Comparison of ENCODE assay signal across 21 mouse cellular contexts in genomic region chr9:84096484-84097015, GRCm38 (mm10).
"Had no signal": no experiment of that assay in that cellular context is flagged by ENCODE, and none has a peak within 500 bp of the region (broad histone marks: within the 10 kb centered on the region; RNA-seq: fewer than 3 reads in every experiment).

No protein-coding gene starts in this region.

- H3K36me3 ChIP-seq: limb, embryonic 10.5 days; limb, embryonic 13.5 days; liver, embryonic 12.5 days; liver, embryonic 15.5 days; lung, embryonic 15.5 days; midbrain, embryonic 10.5 days had no signal

- H3K9ac ChIP-seq: limb, embryonic 13.5 days; liver, embryonic 12.5 days; liver, embryonic 15.5 days; lung, embryonic 15.5 days had no signal

- H3K4me3 ChIP-seq: layer of hippocampus, adult 2 months; limb, embryonic 10.5 days; limb, embryonic 13.5 days; liver, embryonic 12.5 days; liver, embryonic 15.5 days; lung, embryonic 15.5 days; megakaryocyte, embryonic 14.5 days; midbrain, embryonic 10.5 days had no signal

- H3K9me3 ChIP-seq: limb, embryonic 10.5 days; limb, embryonic 13.5 days; liver, embryonic 12.5 days; liver, embryonic 15.5 days; lung, embryonic 15.5 days; megakaryocyte, embryonic 14.5 days; midbrain, embryonic 10.5 days had no signal

- H3K4me2 ChIP-seq: limb, embryonic 13.5 days; liver, embryonic 12.5 days; liver, embryonic 15.5 days; lung, embryonic 15.5 days had no signal

- H3K27ac ChIP-seq: layer of hippocampus, adult 2 months; limb, embryonic 10.5 days; limb, embryonic 13.5 days; liver, embryonic 12.5 days; liver, embryonic 15.5 days; lung, embryonic 15.5 days; midbrain, embryonic 10.5 days; stomach, postnatal 0 days had no signal

- DNase-seq: kidney, adult 11 months; layer of hippocampus, adult 9-11 months; liver; lung, adult 18-20 months; lung, postnatal 10 days; lung, postnatal 36 days; midbrain, embryonic 14.5 days; right cerebral cortex, postnatal 14 days; right cerebral cortex, postnatal 4 days; thymus, adult 2 months; thymus, postnatal 14 days; thymus, postnatal 4 days had no signal

- H3K4me1 ChIP-seq: limb, embryonic 10.5 days; limb, embryonic 13.5 days; liver, embryonic 12.5 days; liver, embryonic 15.5 days; lung, embryonic 15.5 days; megakaryocyte, embryonic 14.5 days; midbrain, embryonic 10.5 days had no signal

- H3K27me3 ChIP-seq: limb, embryonic 13.5 days; liver, embryonic 12.5 days; liver, embryonic 15.5 days; lung, embryonic 15.5 days; megakaryocyte, embryonic 14.5 days had no signal
